Mouse (Mus musculus) myocyte (in vitro differentiated cells): Measurements from ENCODE around the gene Wbp11. TPM values are rescaled to one million over a fixed set of nuclear protein-coding genes. Genes with fewer than 3 reads are reported as not detected.

Experiments
- H3K27me3 ChIP-seq: one replicate; pipeline ENCODE4 v1.6.1; 2011; ENCODE audit not compliant: control insufficient read depth, insufficient read depth, insufficient read length
- H3K36me3 ChIP-seq: one replicate; pipeline ENCODE4 v1.6.1; 2011; ENCODE audit not compliant: control insufficient read depth, insufficient read depth
- H3K4me2 ChIP-seq: one replicate; pipeline ENCODE4 v1.6.1; 2011; ENCODE audit warnings: low read depth, control low read depth
- H3K4me3 ChIP-seq: one replicate; pipeline ENCODE4 v1.5.1; 2011; ENCODE audit warnings: mild to moderate bottlenecking, control low read depth, moderate library complexity
- H3K79me2 ChIP-seq: one replicate; pipeline ENCODE4 v1.6.1; 2011; ENCODE audit not compliant: control insufficient read depth, insufficient read depth
- H3ac ChIP-seq: one replicate; pipeline ENCODE4 v1.6.1; 2011; ENCODE audit not compliant: control insufficient read depth, insufficient read length
- CEBPB ChIP-seq: IDR thresholded peaks from 2 replicates; pipeline ENCODE4 v1.6.1; 2011; ENCODE audit warnings: mild to moderate bottlenecking, moderate library complexity; ENCODE audit not compliant: poor library complexity, insufficient read depth, severe bottlenecking
- E2F4 ChIP-seq: IDR thresholded peaks from one replicate; pipeline ENCODE4 v1.6.1; 2011; ENCODE audit warnings: mild to moderate bottlenecking, control low read depth, moderate library complexity; ENCODE audit not compliant: insufficient read depth
- MAX ChIP-seq: IDR thresholded peaks from one replicate; pipeline ENCODE4 v1.6.1; 2011; ENCODE audit warnings: low read depth, mild to moderate bottlenecking, control low read depth
- MYOD1 ChIP-seq, 3 experiments: IDR thresholded peaks; one replicate each; pipeline ENCODE4 v1.6.1; 2011; ENCODE audit warnings: control low read depth in 2 of 3, low read depth in 2 of 3, mild to moderate bottlenecking in 2 of 3, moderate library complexity in 1 of 3; ENCODE audit not compliant: insufficient read length in 2 of 3, control insufficient read depth in 1 of 3
- MYOG ChIP-seq, 3 experiments: IDR thresholded peaks; one replicate each; pipeline ENCODE4 v1.6.1; 2011; ENCODE audit warnings: control low read depth in 2 of 3, low read depth in 2 of 3, mild to moderate bottlenecking in 2 of 3; ENCODE audit not compliant: insufficient read length in 2 of 3, control insufficient read depth in 1 of 3, insufficient read depth in 1 of 3
- POLR2A ChIP-seq: IDR thresholded peaks from one replicate; pipeline ENCODE4 v1.6.1; 2011; ENCODE audit warnings: low read depth, mild to moderate bottlenecking, control low read depth, moderate library complexity; ENCODE audit not compliant: insufficient read length
- POLR2AphosphoS2 ChIP-seq: IDR thresholded peaks from one replicate; pipeline ENCODE4 v1.6.1; 2011; ENCODE audit warnings: low read depth, control low read depth; ENCODE audit not compliant: insufficient read length
- REST ChIP-seq: IDR thresholded peaks from one replicate; pipeline ENCODE4 v1.6.1; 2011; ENCODE audit warnings: mild to moderate bottlenecking, control low read depth, moderate library complexity; ENCODE audit not compliant: insufficient read depth, insufficient read length
- SRF ChIP-seq: IDR thresholded peaks from one replicate; pipeline ENCODE4 v1.6.1; 2011; ENCODE audit warnings: low read depth; ENCODE audit not compliant: control insufficient read depth, insufficient read length
- TCF12 ChIP-seq: IDR thresholded peaks from one replicate; pipeline ENCODE4 v1.6.1; 2011; ENCODE audit warnings: mild to moderate bottlenecking, control low read depth; ENCODE audit not compliant: poor library complexity, insufficient read depth, severe bottlenecking
- TCF3 ChIP-seq: IDR thresholded peaks from one replicate; pipeline ENCODE4 v1.6.1; 2011; ENCODE audit warnings: low read depth, control low read depth; ENCODE audit not compliant: insufficient read length
- USF1 ChIP-seq: IDR thresholded peaks from one replicate; pipeline ENCODE4 v1.6.1; 2011; ENCODE audit warnings: low read depth, mild to moderate bottlenecking, control low read depth, moderate library complexity
- polyA plus RNA-seq: library from polyadenylated mRNA; unstranded; fragments of >200 nt; fragmentation: generic; extraction: Trizol; gene quantifications from one replicate; pipeline ENCODE4 v1.2.1, GENCODE M21; 2012; ENCODE audit warnings: missing spikeins

The Wbp11 gene
- polyA plus RNA-seq, 1 experiment = 44.6 TPM

GRCm38 (mm10) chr6:136852762-136853161, 24.7 kb upstream of the Wbp11 start:
- Histone ChIP-seq H3ac (no peak overlapping the region), H3K27me3 (no peaks in the 10 kb centered on the region), H3K79me2 (no peaks in the 10 kb centered on the region), H3K36me3 (no peaks in the 10 kb centered on the region), H3K4me3 (no peak overlapping the region), H3K4me2 (no peak overlapping the region)
- TF ChIP-seq E2F4 (no peak), REST (no peak), USF1 (no peak), POLR2A (no peak), MYOD1 (IDR thresholded peaks at IDR 0.05; ENCODE audit: control insufficient read depth in 1 of 3, insufficient read length in 2 of 3, low read depth in 2 of 3) (no peak), MAX (no peak), POLR2AphosphoS2 (no peak), TCF12 (no peak)

DNA sequence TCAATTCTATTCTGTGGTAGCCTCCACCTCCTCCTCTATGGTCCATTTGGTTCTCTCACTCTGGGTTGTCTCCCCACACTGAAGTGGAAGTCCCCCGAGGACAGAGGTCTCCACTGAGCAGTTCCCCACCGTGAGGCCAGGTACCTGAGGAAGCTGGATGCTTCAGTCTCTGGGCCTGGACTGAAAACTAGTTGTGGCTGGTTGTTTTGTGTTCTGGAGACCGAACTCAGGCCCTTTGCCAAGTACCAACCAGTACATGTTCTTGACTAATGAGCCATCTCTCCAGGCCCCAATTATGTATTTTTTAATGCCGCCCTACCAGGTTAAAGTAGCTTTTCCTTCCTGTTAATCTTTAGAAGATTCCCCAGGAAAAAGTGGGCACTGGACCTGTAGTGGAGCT, 24.3 kb upstream of the Wbp11 start:
- no peak overlapping the region for H3K4me2 ChIP-seq
- H3K27me3 ChIP-seq = no peaks in the 10 kb centered on the region

DNA sequence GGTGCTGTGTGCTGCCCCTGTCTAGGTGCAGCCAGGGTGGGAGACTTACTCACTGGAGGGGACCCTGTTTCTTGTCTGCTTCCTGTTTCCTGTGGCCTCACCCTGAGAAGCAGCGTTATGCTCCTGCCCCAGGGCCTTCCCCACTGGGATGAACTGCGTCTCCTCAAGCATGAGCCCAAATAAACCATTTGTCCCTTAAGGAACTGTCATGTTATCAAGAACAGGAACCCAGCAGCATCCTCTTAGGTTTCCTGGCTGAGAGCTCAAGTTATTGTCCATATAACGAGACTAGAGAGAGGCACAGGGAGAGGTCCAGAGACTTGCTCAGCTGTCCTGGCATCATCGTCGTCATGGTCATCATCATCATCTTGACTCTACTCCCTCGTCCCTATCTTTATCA, 22.2 kb upstream of the Wbp11 start:
- Histone ChIP-seq H3K36me3 (no peaks in the 10 kb centered on the region), H3K4me2 (no peak overlapping the region), H3K79me2 (no peaks in the 10 kb centered on the region), H3K4me3 (no peak overlapping the region), H3ac (no peak overlapping the region), H3K27me3 (no peaks in the 10 kb centered on the region)
- TF ChIP-seq POLR2AphosphoS2 = no peak
- no peak for TF ChIP-seq E2F4
- TF ChIP-seq CEBPB = no peak
- no peak for TF ChIP-seq REST
- TF ChIP-seq MYOD1 (IDR thresholded peaks at IDR 0.05; ENCODE audit: control insufficient read depth in 1 of 3, insufficient read length in 2 of 3, low read depth in 2 of 3) = no peak
- TF ChIP-seq TCF12 = no peak
- no peak for TF ChIP-seq SRF
- no peak for TF ChIP-seq MAX
- TF ChIP-seq MYOG (IDR thresholded peaks at IDR 0.05; ENCODE audit: control insufficient read depth in 1 of 3, insufficient read depth in 1 of 3, insufficient read length in 2 of 3, low read depth in 2 of 3) = no peak
- TF ChIP-seq TCF3 = no peak
- TF ChIP-seq USF1 = no peak
- no peak for TF ChIP-seq POLR2A

More for the DNA sequence above, 24.3 kb upstream of the Wbp11 start:
- TF ChIP-seq TCF12 (no peak), POLR2A (no peak), E2F4 (no peak), SRF (no peak), POLR2AphosphoS2 (no peak), USF1 (no peak), TCF3 (no peak), MYOD1 (IDR thresholded peaks at IDR 0.05; ENCODE audit: control insufficient read depth in 1 of 3, insufficient read length in 2 of 3, low read depth in 2 of 3) (no peak), MAX (no peak), MYOG (IDR thresholded peaks at IDR 0.05; ENCODE audit: control insufficient read depth in 1 of 3, insufficient read depth in 1 of 3, insufficient read length in 2 of 3, low read depth in 2 of 3) (no peak), REST (no peak), CEBPB (no peak)
- Histone ChIP-seq H3ac (no peak overlapping the region), H3K79me2 (no peaks in the 10 kb centered on the region), H3K4me3 (no peak overlapping the region), H3K36me3 (no peaks in the 10 kb centered on the region)

- Histone ChIP-seq H3K27me3 (no peaks in the 10 kb centered on the region), H3K4me3 (no peak overlapping the region), H3K79me2 (no peaks in the 10 kb centered on the region), H3ac (no peak overlapping the region), H3K4me2 (no peak overlapping the region), H3K36me3 (no peaks in the 10 kb centered on the region)
- TF ChIP-seq USF1 (no peak), MYOD1 (IDR thresholded peaks at IDR 0.05; ENCODE audit: control insufficient read depth in 1 of 3, insufficient read length in 2 of 3, low read depth in 2 of 3) (no peak), TCF12 (no peak), MAX (no peak), REST (no peak), SRF (no peak)
Observed at GRCm38 (mm10) chr6:136848971-136849370, 20.9 kb upstream of the Wbp11 start.

GRCm38 (mm10) chr6:136848399-136848798, 20.4 kb upstream of the Wbp11 start:
- H3ac ChIP-seq = no peak overlapping the region
- no peaks in the 10 kb centered on the region for H3K27me3 ChIP-seq
- H3K79me2 ChIP-seq = no peaks in the 10 kb centered on the region
- H3K4me3 ChIP-seq = no peak overlapping the region
- no peaks in the 10 kb centered on the region for H3K36me3 ChIP-seq
- TF ChIP-seq MYOG (IDR thresholded peaks at IDR 0.05; ENCODE audit: control insufficient read depth in 1 of 3, insufficient read depth in 1 of 3, insufficient read length in 2 of 3, low read depth in 2 of 3) (no peak), SRF (no peak), TCF3 (no peak), MYOD1 (IDR thresholded peaks at IDR 0.05; ENCODE audit: control insufficient read depth in 1 of 3, insufficient read length in 2 of 3, low read depth in 2 of 3) (no peak), CEBPB (no peak), POLR2AphosphoS2 (no peak), USF1 (no peak), TCF12 (no peak), POLR2A (no peak), REST (no peak), E2F4 (no peak), MAX (no peak)
- H3K4me2 ChIP-seq = no peak overlapping the region
